ENCODE assay signal across 8 mouse cellular contexts in the genomic region with DNA sequence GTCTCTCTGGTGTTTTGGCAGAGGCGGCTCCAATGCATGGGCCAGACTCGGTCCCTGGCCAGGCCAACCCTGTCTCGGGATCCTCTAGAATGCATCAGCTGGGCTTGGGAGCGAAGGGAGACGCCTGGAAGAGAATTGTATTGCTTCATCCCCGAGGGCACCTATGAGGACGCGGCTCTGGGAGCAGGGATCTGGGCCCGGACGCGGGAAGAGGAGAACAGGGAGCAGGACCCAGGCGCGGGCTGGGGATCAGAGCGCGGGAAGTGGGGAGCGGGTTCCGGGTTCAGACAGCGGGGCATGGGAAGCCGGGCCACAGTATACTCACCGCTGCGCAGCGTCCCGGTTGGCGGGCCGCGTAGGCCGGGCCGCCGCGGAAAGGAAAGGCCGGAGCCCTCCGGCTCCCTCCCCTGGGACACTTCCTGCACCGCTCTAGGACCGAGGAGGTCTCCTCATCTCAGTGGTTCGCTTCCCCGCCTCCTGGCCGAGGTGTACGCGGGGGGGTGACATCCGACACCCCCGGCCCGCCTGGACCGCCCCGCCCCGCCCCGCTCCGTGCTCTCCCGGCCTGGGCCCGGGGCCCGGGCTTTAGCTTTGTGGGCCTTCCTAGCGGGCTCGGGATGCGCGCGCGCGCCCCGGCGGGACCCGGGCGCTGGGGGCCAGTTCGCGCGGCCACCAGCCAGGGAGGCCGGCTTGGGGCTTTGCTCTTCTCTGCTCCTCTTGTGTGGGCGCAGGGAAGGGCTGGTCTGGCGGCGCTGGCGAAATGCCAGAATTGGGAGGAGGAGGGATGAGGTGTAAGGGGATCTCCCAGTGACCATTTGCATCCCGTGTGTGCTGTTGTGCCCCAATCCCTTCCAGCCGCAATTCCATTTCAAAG. TPM values are rescaled to one million over a fixed set of nuclear protein-coding genes. Genes with fewer than 3 reads are reported as not detected.
DNase-seq lines count a peak whose midpoint lies in the region; ATAC-seq lines count a peak whose summit lies in the region.

No protein-coding gene starts in this region.

- ATAC-seq in activated CD4-positive, CD25-positive, alpha-beta regulatory T cell, adult 4 months, result peak; percentile 80
- ATAC-seq in common myeloid progenitor, adult 5-6 weeks (replicated peaks; ENCODE audit: low read depth, poor library complexity, severe bottlenecking), result peak; percentile 54
- ATAC-seq in megakaryocyte progenitor cell, adult 5-6 weeks (replicated peaks; ENCODE audit: poor library complexity), result peak; percentile 82

- intact Hi-C loops in left cerebral cortex, postnatal 10 days (cut with DNase I), result no loop called here

- peak; percentile 85 to 88 for DNase-seq in gastrocnemius, adult 8-10 months (ENCODE audit: low spot score in 2 of 2)
- peak; percentile 61 for DNase-seq in hindlimb bud, embryonic 11.5 days (ENCODE audit: extremely low spot score, low read depth, low spot score)
- DNase-seq in left cerebral cortex, postnatal 10 days (ENCODE audit: extremely low spot score in 1 of 2, low spot score in 2 of 2), result peak; percentile 72 to 94
- DNase-seq in right cerebral cortex, postnatal 14 days, result peak; percentile 78
- DNase-seq in urinary bladder, postnatal 25 days (ENCODE audit: low spot score), result peak; percentile 81

RNA-seq across cellular contexts. Expression of gene Zkscan17, which starts 20.5 kb away (rescaled TPM):
- polyA plus RNA-seq in activated CD4-positive, CD25-positive, alpha-beta regulatory T cell, adult 4 months (2017; shearing (Covaris generic)), result 10 to 100 TPM in 1 of 2 experiments, 1 to 10 TPM in 1; 7.9 to 11.4 TPM
- total RNA-seq in common myeloid progenitor, adult 5-6 weeks (2017), result 14.9 and 23.1 TPM in 2 replicates
- 10 to 100 TPM; 16.0 to 18.5 (median 16.9) TPM for total RNA-seq in gastrocnemius, adult 8-10 months (2022)
- 10 to 100 TPM; 15.6 to 16.2 TPM for total RNA-seq in left cerebral cortex, postnatal 10 days (2021)
- total RNA-seq in megakaryocyte progenitor cell, adult 5-6 weeks (2015), result 15.6 and 15.7 TPM in 2 replicates
- 12.7 and 13.7 TPM in 2 replicates for total RNA-seq in megakaryocyte progenitor cell, adult 5-6 weeks (2017)

RNA-seq across cellular contexts. Expression of gene Zfp867, which starts 33.8 kb away (rescaled TPM):
- polyA plus RNA-seq in activated CD4-positive, CD25-positive, alpha-beta regulatory T cell, adult 4 months (2017; shearing (Covaris generic)), result 1 to 10 TPM; 4.8 to 6.9 TPM
- total RNA-seq in common myeloid progenitor, adult 5-6 weeks (2017), result 2.5 and 3.0 TPM in 2 replicates
- total RNA-seq in gastrocnemius, adult 8-10 months (2022), result 1 to 10 TPM; 2.6 to 2.9 (median 2.8) TPM
- 1 to 10 TPM; 4.2 to 4.7 TPM for total RNA-seq in left cerebral cortex, postnatal 10 days (2021)
- total RNA-seq in megakaryocyte progenitor cell, adult 5-6 weeks (2015), result 1.8 and 1.9 TPM in 2 replicates
- 0.58 and 2.7 TPM in 2 replicates for total RNA-seq in megakaryocyte progenitor cell, adult 5-6 weeks (2017)

RNA-seq across cellular contexts. Expression of gene Nlrp3, which starts 35.3 kb away (rescaled TPM):
- polyA plus RNA-seq in activated CD4-positive, CD25-positive, alpha-beta regulatory T cell, adult 4 months (2017; shearing (Covaris generic)), result not detected
- total RNA-seq in common myeloid progenitor, adult 5-6 weeks (2017), result 2.8 and 7.3 TPM in 2 replicates
- total RNA-seq in gastrocnemius, adult 8-10 months (2022), result under 1 TPM in 2 of 4 experiments, not detected in 2; 0.07 to 0.19 TPM
- total RNA-seq in left cerebral cortex, postnatal 10 days (2021), result 1 to 10 TPM in 1 of 2 experiments, under 1 TPM in 1; 0.79 to 1.5 TPM
- total RNA-seq in megakaryocyte progenitor cell, adult 5-6 weeks (2015), result 3.0 and 6.9 TPM in 2 replicates
- total RNA-seq in megakaryocyte progenitor cell, adult 5-6 weeks (2017), result 5.5 and 8.5 TPM in 2 replicates

RNA-seq across cellular contexts. Expression of gene Snap47, which starts 55.1 kb away (rescaled TPM):
- polyA plus RNA-seq in activated CD4-positive, CD25-positive, alpha-beta regulatory T cell, adult 4 months (2017; shearing (Covaris generic)), result 10 to 100 TPM; 53.7 to 59.5 TPM
- total RNA-seq in common myeloid progenitor, adult 5-6 weeks (2017), result 8.2 and 8.5 TPM in 2 replicates
- total RNA-seq in gastrocnemius, adult 8-10 months (2022), result 10 to 100 TPM; 22.8 to 26.9 (median 26.3) TPM
- total RNA-seq in left cerebral cortex, postnatal 10 days (2021), result 100 to 1,000 TPM; 366 to 371 TPM
- 4.9 and 7.0 TPM in 2 replicates for total RNA-seq in megakaryocyte progenitor cell, adult 5-6 weeks (2015)
- total RNA-seq in megakaryocyte progenitor cell, adult 5-6 weeks (2017), result 6.2 and 7.8 TPM in 2 replicates

RNA-seq across cellular contexts. Expression of gene Jmjd4, which starts 56.2 kb away (rescaled TPM):
- polyA plus RNA-seq in activated CD4-positive, CD25-positive, alpha-beta regulatory T cell, adult 4 months (2017; shearing (Covaris generic)), result 1 to 10 TPM; 3.9 to 5.3 TPM
- total RNA-seq in common myeloid progenitor, adult 5-6 weeks (2017), result 4.4 and 8.4 TPM in 2 replicates
- 10 to 100 TPM in 2 of 4 experiments, 1 to 10 TPM in 2; 8.5 to 10.7 (median 9.6) TPM for total RNA-seq in gastrocnemius, adult 8-10 months (2022)
- 10 to 100 TPM; 34.4 to 34.5 TPM for total RNA-seq in left cerebral cortex, postnatal 10 days (2021)
- 4.8 and 5.5 TPM in 2 replicates for total RNA-seq in megakaryocyte progenitor cell, adult 5-6 weeks (2015)
- total RNA-seq in megakaryocyte progenitor cell, adult 5-6 weeks (2017), result 6.4 TPM in 2 replicates

Comparison
In these comparisons a context has a peak if more than half of its experiments do, and no peak if none do; other contexts are left out.
1. Peak in every context shown above with its lines: DNase-seq and ATAC-seq.